8 mouse cellular contexts compared by ENCODE assay signal in genomic region chr16:95862621-95863020, GRCm38 (mm10).
DNase-seq lines count a peak whose midpoint lies in the region; ATAC-seq and TF ChIP-seq lines count a peak whose summit lies in the region.

No protein-coding gene starts in this region.

- no peaks in the 10 kb centered on the region for H3K36me3 ChIP-seq in liver, embryonic 13.5 days

- H3K4me2 ChIP-seq in liver, embryonic 13.5 days, result no peak overlapping the region

- no peaks in the 10 kb centered on the region for H3K27me3 ChIP-seq in liver, embryonic 13.5 days
- H3K27me3 ChIP-seq in cerebellum, adult 2 months (ENCODE audit: control insufficient read depth, insufficient read depth, low read length), result no peaks in the 10 kb centered on the region

- peak overlapping the region; percentile 32; the same call in 1 of the 2 replicates for H3K27ac ChIP-seq in liver, embryonic 13.5 days
- H3K27ac ChIP-seq in cerebellum, adult 2 months (ENCODE audit: insufficient read depth, low read length), result no peak overlapping the region

- TF ChIP-seq POLR2A in cerebellum, adult 2 months (IDR thresholded peaks at IDR 0.05; ENCODE audit: borderline replicate concordance, insufficient read depth, low read length), result no peak

- peaks cover 24% of the 10 kb centered on the region for H3K4me1 ChIP-seq in liver, embryonic 13.5 days (replicated peaks)
- peaks cover 10% of the 10 kb centered on the region for H3K4me1 ChIP-seq in cerebellum, adult 2 months (ENCODE audit: control insufficient read depth, insufficient read depth, low read length)

- ATAC-seq in liver, embryonic 13.5 days (ENCODE audit: low read depth), result peak; percentile 19; the same call in 1 of the 2 replicates

- no peak overlapping the region for H3K9ac ChIP-seq in liver, embryonic 13.5 days

- no peak for TF ChIP-seq CTCF in cerebellum, adult 2 months (IDR thresholded peaks at IDR 0.05; ENCODE audit: borderline replicate concordance, insufficient read depth, low read depth, low read length)

- H3K9me3 ChIP-seq in liver, embryonic 13.5 days (replicated peaks), result no peaks in the 10 kb centered on the region

- WGBS in liver, embryonic 13.5 days (ENCODE audit: insufficient replicate concordance), result 15% methylated on average over 3 of the region's 3 CpGs
- 80% methylated on average over 3 of the region's 3 CpGs for WGBS in cerebellum, adult 2 months

- DNase-seq in gastrocnemius, postnatal 25 days, result peak; percentile 57
- DNase-seq in gastrocnemius, postnatal 4 days (ENCODE audit: low spot score in 2 of 2), result no peak
- peak; percentile 56 for DNase-seq in heart, postnatal 4 days
- peak; percentile 10 for DNase-seq in liver, embryonic 13.5 days
- peak; percentile 62 to 66 for DNase-seq in thymus, postnatal 10 days (ENCODE audit: low spot score in 2 of 2)
- DNase-seq in right cerebral cortex, adult 2 months (ENCODE audit: low spot score in 2 of 2), result no peak
- DNase-seq in urinary bladder, adult 18-20 months (ENCODE audit: low spot score in 2 of 2), result no peak
- DNase-seq in cerebellum, adult 2 months, result no peak

- no peak overlapping the region for H3K4me3 ChIP-seq in liver, embryonic 13.5 days (replicated peaks)
- H3K4me3 ChIP-seq in cerebellum, adult 2 months (replicated peaks; ENCODE audit: insufficient read depth, low read depth, low read length), result no peak overlapping the region

Comparison
In these comparisons a context has a peak if more than half of its experiments do, and no peak if none do; other contexts are left out.
1. DNase-seq: peak in gastrocnemius, postnatal 25 days (single experiment), heart, postnatal 4 days (single experiment), liver, embryonic 13.5 days (single experiment) and thymus, postnatal 10 days (2 of 2); none in gastrocnemius, postnatal 4 days (0 of 2), right cerebral cortex, adult 2 months (0 of 2), urinary bladder, adult 18-20 months (0 of 2) and cerebellum, adult 2 months (0 of 2).